Mouse (Mus musculus) heart, adult 10 weeks (tissue): ENCODE measurements around the gene Tigar. TPM values are rescaled to one million over a fixed set of nuclear protein-coding genes. Genes with fewer than 3 reads are reported as not detected.

Source experiments
- polyA plus RNA-seq: library from polyadenylated mRNA; stranded (reverse); fragments of 350-450 nt; fragmentation: Illumina TruSeq; extraction: RNeasy Lipid Tissue Mini Kit (QIAGEN cat#74804); gene quantifications from one replicate; pipeline ENCODE4 v1.2.3, GENCODE M21; 2014; ENCODE audit warnings: low read depth, low replicate concordance

Tigar gene
- 41.6 TPM for polyA plus RNA-seq

GRCm38 (mm10) chr6:127109402-127109930 lies at the start of gene Tigar:
TSS of gene Tigar (minus strand) at chr6:127109557.

GRCm38 (mm10) chr6:127152106-127152951 lies 43.0 kb upstream of the Tigar start, which contains the start of gene Ccnd2:
TSS of gene Ccnd2 (minus strand) at chr6:127152193.

GRCm38 (mm10) chr6:127072817-127073216 lies 36.5 kb downstream of the Tigar start, which contains the start of gene Fgf23:
TSS of gene Fgf23 (plus strand) at chr6:127072902.

Other genes with a start within 250 kb of the Tigar start
- not detected for gene Dyrk4, start 187.7 kb downstream of the Tigar start, polyA plus RNA-seq
- 0.84 TPM for gene Rad51ap1, start 170.0 kb downstream of the Tigar start, polyA plus RNA-seq
- gene D6Wsu163e, start 169.6 kb downstream of the Tigar start, polyA plus RNA-seq = 17.0 TPM
- gene Fgf6, start 94.0 kb downstream of the Tigar start, polyA plus RNA-seq = 0.39 TPM
- not detected for gene Fgf23, start 36.7 kb downstream of the Tigar start, polyA plus RNA-seq
- gene Ccnd2, start 42.6 kb upstream of the Tigar start, polyA plus RNA-seq = 48.2 TPM